ENCODE assay signal across 8 mouse cellular contexts in the genomic region with DNA sequence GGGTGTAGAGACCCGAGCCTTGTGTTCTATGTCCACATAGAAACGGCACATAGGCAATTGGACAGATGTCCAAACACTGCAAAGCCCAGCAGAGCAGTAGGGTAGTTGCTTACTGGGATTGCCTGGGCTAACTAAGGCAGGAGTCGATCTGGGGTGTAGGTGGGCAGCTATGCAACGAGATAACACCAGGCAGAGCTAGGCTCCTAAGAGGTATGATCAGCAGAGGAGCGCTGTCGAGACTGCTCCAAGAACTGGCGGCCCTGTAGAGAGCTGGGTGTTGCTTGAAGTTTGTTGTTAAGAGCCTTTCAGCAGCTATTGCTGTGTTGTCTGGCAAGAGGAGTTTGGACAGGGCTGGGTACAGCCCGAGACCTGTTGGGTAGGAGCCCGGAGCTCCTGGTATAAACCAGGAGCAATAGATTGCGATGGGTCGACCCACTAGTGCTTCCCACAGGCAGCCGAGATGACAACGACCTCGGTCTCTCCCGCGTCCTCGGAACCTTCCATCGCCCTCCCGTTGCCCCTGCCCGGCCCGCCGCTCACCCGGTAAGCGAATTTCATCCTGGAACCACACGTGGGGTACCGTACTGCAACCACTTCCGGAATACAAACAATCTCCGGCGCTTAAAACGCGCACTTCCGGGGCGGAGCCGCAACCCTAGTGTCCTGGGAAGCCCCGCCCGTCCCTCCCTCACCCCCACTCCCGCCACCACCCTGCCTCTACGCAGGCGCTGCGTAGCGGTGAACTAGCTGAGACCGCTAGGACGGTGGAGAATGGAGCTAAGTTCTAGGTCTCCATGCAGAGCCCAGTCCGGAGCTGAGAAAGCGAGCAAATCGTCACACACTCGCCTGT. TPM values are rescaled to one million over a fixed set of nuclear protein-coding genes. Genes with fewer than 3 reads are reported as not detected.
DNase-seq lines count a peak whose midpoint lies in the region; ATAC-seq and TF ChIP-seq lines count a peak whose summit lies in the region.

TSS of gene Pwp2 (minus strand) at position 619 of the 850 bp plus-strand sequence.

- peak; percentile 43 for TF ChIP-seq CTCF in heart, adult 2 months (IDR thresholded peaks at IDR 0.05)

- H3K4me1 ChIP-seq in embryonic facial prominence, embryonic 13.5 days: peaks cover 16% of the 10 kb centered on the region
- peaks cover 7% of the 10 kb centered on the region for H3K4me1 ChIP-seq in heart, adult 2 months (ENCODE audit: control insufficient read depth, insufficient read depth, low read length)
- peaks cover 8% of the 10 kb centered on the region for H3K4me1 ChIP-seq in limb, embryonic 13.5 days
- H3K4me1 ChIP-seq in midbrain, embryonic 16.5 days (ENCODE audit: control insufficient read depth, insufficient read depth, low read length): peaks cover 6% of the 10 kb centered on the region

- no peaks in the 10 kb centered on the region for H3K9me3 ChIP-seq in embryonic facial prominence, embryonic 13.5 days
- H3K9me3 ChIP-seq in limb, embryonic 13.5 days: no peaks in the 10 kb centered on the region
- H3K9me3 ChIP-seq in midbrain, embryonic 16.5 days (replicated peaks; ENCODE audit: control insufficient read depth, low read length, poor library complexity, severe bottlenecking): no peaks in the 10 kb centered on the region

- peak; percentile 91 for DNase-seq in 3134 (ENCODE audit: extremely low read depth, insufficient read length, low spot score)
- peak; percentile 94 to 96 for DNase-seq in adrenal gland, postnatal 36 days
- DNase-seq in heart, adult 2 months: peak; percentile 92
- peak; percentile 86 to 92 for DNase-seq in kidney, adult 8-10 months
- peak; percentile 70 to 93 for DNase-seq in spleen, postnatal 10 days (ENCODE audit: low spot score in 2 of 2)

- H3K4me3 ChIP-seq in embryonic facial prominence, embryonic 13.5 days: peak within 1 kb of the TSS; percentile 72
- peak within 1 kb of the TSS; percentile 75 for H3K4me3 ChIP-seq in heart, adult 2 months
- peak within 1 kb of the TSS; percentile 74 for H3K4me3 ChIP-seq in limb, embryonic 13.5 days
- H3K4me3 ChIP-seq in midbrain, embryonic 16.5 days (ENCODE audit: low read depth, low read length): peak within 1 kb of the TSS; percentile 66

- no peaks in the 10 kb centered on the region for H3K79me2 ChIP-seq in heart, adult 2 months (replicated peaks; ENCODE audit: control insufficient read depth, insufficient read depth, low read length)

- H3K9ac ChIP-seq in embryonic facial prominence, embryonic 13.5 days: peak within 1 kb of the TSS; percentile 76
- peak within 1 kb of the TSS; percentile 57 for H3K9ac ChIP-seq in heart, adult 2 months (ENCODE audit: low read depth, low read length)
- peak within 1 kb of the TSS; percentile 72 for H3K9ac ChIP-seq in limb, embryonic 13.5 days
- peak within 1 kb of the TSS; percentile 58 for H3K9ac ChIP-seq in midbrain, embryonic 16.5 days (ENCODE audit: low read depth, low read length)

- peak within 1 kb of the TSS; percentile 84 for H3K27ac ChIP-seq in embryonic facial prominence, embryonic 13.5 days
- H3K27ac ChIP-seq in heart, adult 2 months: peak within 1 kb of the TSS; percentile 83
- peak within 1 kb of the TSS; percentile 77; the same call in 1 of the 2 replicates for H3K27ac ChIP-seq in limb, embryonic 13.5 days
- H3K27ac ChIP-seq in midbrain, embryonic 16.5 days (ENCODE audit: low read length): peak within 1 kb of the TSS; percentile 44

- peak; percentile 72; the same call in 1 of the 2 replicates for TF ChIP-seq EP300 in heart, adult 2 months (IDR thresholded peaks at IDR 0.05; ENCODE audit: insufficient read depth, low read depth, low read length)

- H3K4me2 ChIP-seq in embryonic facial prominence, embryonic 13.5 days: peak within 1 kb of the TSS; percentile 83
- peak within 1 kb of the TSS; percentile 91 for H3K4me2 ChIP-seq in limb, embryonic 13.5 days (replicated peaks)
- H3K4me2 ChIP-seq in midbrain, embryonic 16.5 days (ENCODE audit: low read length): peak within 1 kb of the TSS; percentile 95

- WGBS in embryonic facial prominence, embryonic 13.5 days: 1% methylated on average over 47 of the region's 47 CpGs
- 2% methylated on average over 47 of the region's 47 CpGs for WGBS in heart, adult 2 months
- WGBS in limb, embryonic 13.5 days: 2% methylated on average over 47 of the region's 47 CpGs
- 2% methylated on average over 47 of the region's 47 CpGs for WGBS in midbrain, embryonic 16.5 days

- TF ChIP-seq POLR2A in heart, adult 2 months (IDR thresholded peaks at IDR 0.05; ENCODE audit: insufficient read depth, low read depth, low read length): peak; percentile 98

- H3K27me3 ChIP-seq in embryonic facial prominence, embryonic 13.5 days: no peaks in the 10 kb centered on the region
- H3K27me3 ChIP-seq in heart, adult 2 months (ENCODE audit: control insufficient read depth, insufficient read depth, low read length): no peaks in the 10 kb centered on the region
- H3K27me3 ChIP-seq in limb, embryonic 13.5 days: no peaks in the 10 kb centered on the region
- no peaks in the 10 kb centered on the region for H3K27me3 ChIP-seq in midbrain, embryonic 16.5 days (ENCODE audit: control insufficient read depth, insufficient read depth, low read depth, low read length)

- peak; percentile 89 for ATAC-seq in embryonic facial prominence, embryonic 13.5 days (ENCODE audit: insufficient number of reproducible peaks, insufficient read depth, low FRiP score, low TSS enrichment, low read depth)
- peak; percentile 97 for ATAC-seq in limb, embryonic 13.5 days (ENCODE audit: low FRiP score, low read depth)
- ATAC-seq in midbrain, embryonic 16.5 days: peak; percentile 97

- intact Hi-C loops in heart, adult 2 months (cut with DNase I): loop anchor here (5.0 to 10.0 kb wide), 3 partner anchors 58 to 228 kb away; partner anchors contain the start of genes Rrp1 and Trappc10

- H3K36me3 ChIP-seq in embryonic facial prominence, embryonic 13.5 days: peaks cover 59% of the 10 kb centered on the region
- H3K36me3 ChIP-seq in heart, adult 2 months (ENCODE audit: control insufficient read depth, insufficient read depth, low read length): no peaks in the 10 kb centered on the region
- H3K36me3 ChIP-seq in limb, embryonic 13.5 days: peaks cover 64% of the 10 kb centered on the region
- H3K36me3 ChIP-seq in midbrain, embryonic 16.5 days (ENCODE audit: control insufficient read depth, insufficient read depth, low read length): peaks cover 34% of the 10 kb centered on the region

RNA-seq across cellular contexts. Expression of gene Pwp2, which starts in this region (rescaled TPM):
- 10 to 100 TPM; 17.9 to 22.8 TPM for total RNA-seq in adrenal gland, postnatal 36 days (2021)
- 19.4 and 20.4 TPM in 2 replicates for polyA plus RNA-seq in embryonic facial prominence, embryonic 13.5 days (2015; fragmentation: Nextera tagmentation; extraction: Ambion mirVana)
- total RNA-seq in heart, adult 2 months (2021): 10 to 100 TPM; 10.0 to 10.8 TPM
- polyA plus RNA-seq in heart, adult 2 months (2012; rRNA removed): 7.8 and 10.5 TPM in 2 replicates
- polyA plus RNA-seq in limb, embryonic 13.5 days (2015; fragmentation: Nextera tagmentation; extraction: Ambion mirVana): 21.1 and 22.5 TPM in 2 replicates
- polyA plus RNA-seq in midbrain, embryonic 16.5 days (2015; fragmentation: Nextera tagmentation; extraction: Ambion mirVana): 18.1 and 19.0 TPM in 2 replicates

Comparison
In these comparisons a context has a peak if more than half of its experiments do, and no peak if none do; other contexts are left out.
1. Peak in every context shown above with its lines: DNase-seq, ATAC-seq, H3K4me3 ChIP-seq and H3K27ac ChIP-seq.